Mouse (Mus musculus) heart, embryonic 16.5 days (tissue): ENCODE results near the gene Tirap. TPM values are rescaled to one million over a fixed set of nuclear protein-coding genes. Genes with fewer than 3 reads are reported as not detected.
A peak's percentile ranks its signal among the peaks of the same experiment; 100 is the strongest.

Experiments used
- ATAC-seq: fragments of 200-750 bp; cut with Nextera tagmentation; replicated peaks from 2 replicates; pipeline ENCODE4 v1.8.0; 2017; ENCODE audit warnings: moderate number of reproducible peaks; ENCODE audit not compliant: insufficient read depth, low FRiP score; ENCODE audit errors: extremely low read depth
- H3K27ac ChIP-seq: fragments of 300-500 bp; sonication (generic); 2 replicates; pipeline ENCODE4 v1.5.1; 2014; ENCODE audit warnings: mild to moderate bottlenecking, low read length, control low read depth, moderate library complexity
- H3K27me3 ChIP-seq: fragments of 300-500 bp; sonication (generic); 2 replicates; pipeline ENCODE4 v1.6.1; 2014; ENCODE audit warnings: low read length, mixed read lengths; ENCODE audit not compliant: control insufficient read depth, insufficient read depth
- H3K36me3 ChIP-seq: fragments of 300-500 bp; sonication (generic); 2 replicates; pipeline ENCODE4 v1.6.1; 2014; ENCODE audit not compliant: control insufficient read depth, insufficient read depth
- H3K4me1 ChIP-seq: fragments of 300-500 bp; sonication (generic); 2 replicates; pipeline ENCODE4 v1.6.1; 2014; ENCODE audit warnings: low read length, mixed read lengths; ENCODE audit not compliant: control insufficient read depth, insufficient read depth
- H3K4me2 ChIP-seq: fragments of 300-500 bp; sonication (generic); 2 replicates; pipeline ENCODE4 v1.6.1; 2014; ENCODE audit warnings: low read depth, mild to moderate bottlenecking, control low read depth, low read length
- H3K4me3 ChIP-seq: fragments of 300-500 bp; sonication (generic); 2 replicates; pipeline ENCODE4 v1.5.1; 2014; ENCODE audit warnings: mild to moderate bottlenecking, control low read depth, low read length
- H3K9ac ChIP-seq: fragments of 300-500 bp; sonication (generic); 2 replicates; pipeline ENCODE4 v1.6.1; 2014; ENCODE audit warnings: low read length, control low read depth
- H3K9me3 ChIP-seq: fragments of 300-500 bp; sonication (generic); replicated peaks from 2 replicates; pipeline ENCODE4 v1.6.1; 2016; ENCODE audit warnings: low read length; ENCODE audit not compliant: control insufficient read depth
- WGBS: fragments of 180-500 bp; shearing (Covaris S2); extraction: QIAGEN DNeasy Blood & Tissue Kit; methylation state at CpG from one replicate; pipeline ENCODE4 v1.1.7; 2014; 5-methylcytosine and 5-hydroxymethylcytosine counted together
- polyA plus RNA-seq: library from polyadenylated mRNA; unstranded; fragments of >200 nt; fragmentation: Nextera tagmentation; extraction: Ambion mirVana; gene quantifications from 2 replicates; pipeline ENCODE4 v1.2.1, GENCODE M21; 2015

Gene Tirap
- polyA plus RNA-seq, result 8.4 and 9.0 TPM in 2 replicates

GRCm38 (mm10) chr9:35199772-35200471, at the start of gene Tirap, which contains the start of gene Srpr:
Gene Tirap (minus strand): TSS chr9:35200291.
Gene Srpr (plus strand): TSS chr9:35200175.
- Histone ChIP-seq H3K9ac (peak within 1 kb of the TSS; percentile 69), H3K4me1 (peaks cover 11% of the 10 kb centered on the region), H3K4me2 (peak within 1 kb of the TSS; percentile 76), H3K36me3 (peaks cover 8% of the 10 kb centered on the region), H3K27me3 (no peaks in the 10 kb centered on the region), H3K9me3 (no peaks in the 10 kb centered on the region), H3K4me3 (peak within 1 kb of the TSS; percentile 54), H3K27ac (peak within 1 kb of the TSS; percentile 13)
- ATAC-seq, result peak; percentile 90
- WGBS, result under 1% methylated on average over 44 of the region's 44 CpGs

GRCm38 (mm10) chr9:35249476-35249875, 49.4 kb upstream of the Tirap start:
- no peaks in the 10 kb centered on the region for H3K9me3 ChIP-seq
- H3K9ac ChIP-seq, result no peak overlapping the region
- no peak for ATAC-seq
- H3K4me1 ChIP-seq, result peaks cover 5% of the 10 kb centered on the region; the same call in 1 of the 2 replicates
- H3K27ac ChIP-seq, result no peak overlapping the region
- no peaks in the 10 kb centered on the region for H3K27me3 ChIP-seq
- H3K4me3 ChIP-seq, result no peak overlapping the region
- H3K36me3 ChIP-seq, result no peaks in the 10 kb centered on the region
- no peak overlapping the region for H3K4me2 ChIP-seq

GRCm38 (mm10) chr9:35247405-35247804, 47.3 kb upstream of the Tirap start:
- 87% methylated on average over 2 of the region's 2 CpGs for WGBS
- Histone ChIP-seq H3K9ac (no peak overlapping the region), H3K36me3 (no peaks in the 10 kb centered on the region), H3K4me2 (no peak overlapping the region), H3K27ac (no peak overlapping the region), H3K9me3 (no peaks in the 10 kb centered on the region), H3K4me3 (no peak overlapping the region), H3K4me1 (peaks cover 5% of the 10 kb centered on the region; the same call in 1 of the 2 replicates), H3K27me3 (no peaks in the 10 kb centered on the region)
- no peak for ATAC-seq

GRCm38 (mm10) chr9:35239734-35240133, 39.6 kb upstream of the Tirap start:
- H3K9ac ChIP-seq, result no peak overlapping the region
- WGBS, result 67% methylated on average over 1 of the region's 1 CpGs
- H3K27ac ChIP-seq, result no peak overlapping the region
- H3K4me3 ChIP-seq, result no peak overlapping the region
- no peaks in the 10 kb centered on the region for H3K27me3 ChIP-seq
- no peaks in the 10 kb centered on the region for H3K9me3 ChIP-seq
- no peak for ATAC-seq
- H3K36me3 ChIP-seq, result no peaks in the 10 kb centered on the region
- H3K4me2 ChIP-seq, result no peak overlapping the region
- H3K4me1 ChIP-seq, result no peaks in the 10 kb centered on the region

GRCm38 (mm10) chr9:35238915-35239571, 39.0 kb upstream of the Tirap start:
- no peak overlapping the region for H3K27ac ChIP-seq
- ATAC-seq, result peak; percentile 70
- no peaks in the 10 kb centered on the region for H3K4me1 ChIP-seq
- H3K4me3 ChIP-seq, result no peak overlapping the region
- H3K36me3 ChIP-seq, result no peaks in the 10 kb centered on the region
- H3K27me3 ChIP-seq, result no peaks in the 10 kb centered on the region
- H3K4me2 ChIP-seq, result no peak overlapping the region
- H3K9ac ChIP-seq, result no peak overlapping the region
- 45% methylated on average over 6 of the region's 6 CpGs for WGBS
- H3K9me3 ChIP-seq, result no peaks in the 10 kb centered on the region

GRCm38 (mm10) chr9:35238371-35238770, 38.3 kb upstream of the Tirap start:
- Histone ChIP-seq H3K27ac (no peak overlapping the region), H3K9ac (no peak overlapping the region), H3K36me3 (0 out of 2 replicates have a peak, but pooled peaks cover 2% of the 10 kb centered on the region), H3K4me3 (no peak overlapping the region), H3K4me2 (no peak overlapping the region), H3K4me1 (no peaks in the 10 kb centered on the region), H3K9me3 (no peaks in the 10 kb centered on the region), H3K27me3 (no peaks in the 10 kb centered on the region)
- ATAC-seq, result no peak
- WGBS, result 84% methylated on average over 1 of the region's 1 CpGs

- no peak overlapping the region for H3K27ac ChIP-seq
- H3K4me3 ChIP-seq, result no peak overlapping the region
- H3K9me3 ChIP-seq, result no peaks in the 10 kb centered on the region
- H3K36me3 ChIP-seq, result peaks cover 14% of the 10 kb centered on the region
- WGBS, result 60% methylated on average over 3 of the region's 3 CpGs
- no peak overlapping the region for H3K4me2 ChIP-seq
- no peak overlapping the region for H3K9ac ChIP-seq
- no peak for ATAC-seq
- H3K4me1 ChIP-seq, result no peaks in the 10 kb centered on the region
- no peaks in the 10 kb centered on the region for H3K27me3 ChIP-seq
Measured at GRCm38 (mm10) chr9:35235996-35236395, 35.9 kb upstream of the Tirap start.

GRCm38 (mm10) chr9:35228671-35229070, 28.6 kb upstream of the Tirap start:
- no peaks in the 10 kb centered on the region for H3K27me3 ChIP-seq
- H3K4me2 ChIP-seq, result no peak overlapping the region
- H3K9me3 ChIP-seq, result no peaks in the 10 kb centered on the region
- no peaks in the 10 kb centered on the region for H3K4me1 ChIP-seq
- H3K27ac ChIP-seq, result no peak overlapping the region
- no peak overlapping the region for H3K9ac ChIP-seq
- H3K4me3 ChIP-seq, result no peak overlapping the region
- ATAC-seq, result no peak
- peaks cover 12% of the 10 kb centered on the region for H3K36me3 ChIP-seq
- WGBS, result 81% methylated on average over 3 of the region's 3 CpGs

GRCm38 (mm10) chr9:35223466-35223865, 23.4 kb upstream of the Tirap start:
- ATAC-seq, result no peak
- peaks cover 18% of the 10 kb centered on the region for H3K36me3 ChIP-seq
- H3K4me2 ChIP-seq, result no peak overlapping the region
- no peaks in the 10 kb centered on the region for H3K4me1 ChIP-seq
- no peak overlapping the region for H3K4me3 ChIP-seq
- H3K9me3 ChIP-seq, result no peaks in the 10 kb centered on the region
- H3K27ac ChIP-seq, result no peak overlapping the region
- H3K27me3 ChIP-seq, result no peaks in the 10 kb centered on the region
- no peak overlapping the region for H3K9ac ChIP-seq
- 87% methylated on average over 3 of the region's 3 CpGs for WGBS
